Mouse (Mus musculus) limb, embryonic 11.5 days (tissue): ENCODE data around the gene Itprid1. TPM values are rescaled to one million over a fixed set of nuclear protein-coding genes. Genes with fewer than 3 reads are reported as not detected.

Source experiments
- ATAC-seq: fragments of 200-750 bp; cut with Nextera tagmentation; 2 replicates; pipeline ENCODE4 v1.8.0; 2017; ENCODE audit warnings: low read depth; ENCODE audit not compliant: insufficient number of reproducible peaks, low FRiP score, low TSS enrichment
- DNase-seq: peaks from one replicate; pipeline ENCODE4 v3.0.0-alpha.2; 2015; ENCODE audit warnings: low spot score
- H3K27ac ChIP-seq: fragments of 300-500 bp; sonication (generic); replicated peaks from 2 replicates; pipeline ENCODE4 v1.5.1; 2014; ENCODE audit warnings: low read depth, mild to moderate bottlenecking, low read length
- H3K27me3 ChIP-seq: fragments of 300-500 bp; sonication (generic); 2 replicates; pipeline ENCODE4 v1.6.1; 2014; ENCODE audit warnings: mild to moderate bottlenecking, low read length, mixed read lengths; ENCODE audit not compliant: control insufficient read depth, insufficient read depth
- H3K36me3 ChIP-seq: fragments of 300-500 bp; sonication (generic); 2 replicates; pipeline ENCODE4 v1.6.1; 2014; ENCODE audit warnings: mild to moderate bottlenecking, low read length, moderate library complexity, mixed read lengths; ENCODE audit not compliant: control insufficient read depth, insufficient read depth
- H3K4me1 ChIP-seq: fragments of 300-500 bp; sonication (generic); 2 replicates; pipeline ENCODE4 v1.6.1; 2014; ENCODE audit warnings: low read length, mixed read lengths; ENCODE audit not compliant: control insufficient read depth, insufficient read depth
- H3K4me2 ChIP-seq: fragments of 300-500 bp; sonication (generic); 2 replicates; pipeline ENCODE4 v1.6.1; 2014; ENCODE audit warnings: low read depth, mild to moderate bottlenecking, moderate library complexity; ENCODE audit not compliant: severe bottlenecking
- H3K4me3 ChIP-seq: fragments of 300-500 bp; sonication (generic); 2 replicates; pipeline ENCODE4 v1.5.1; 2014; ENCODE audit warnings: low read depth, low read length
- H3K9ac ChIP-seq: fragments of 300-500 bp; sonication (generic); 2 replicates; pipeline ENCODE4 v1.6.1; 2014; ENCODE audit warnings: mild to moderate bottlenecking, low read length
- H3K9me3 ChIP-seq: fragments of 300-500 bp; sonication (generic); 2 replicates; pipeline ENCODE4 v1.6.1; 2016; ENCODE audit warnings: low read length; ENCODE audit not compliant: control insufficient read depth
- WGBS: fragments of 180-500 bp; shearing (Covaris S2); extraction: QIAGEN DNeasy Blood & Tissue Kit; methylation state at CpG from one replicate; pipeline ENCODE4 v1.1.7; 2014; 5-methylcytosine and 5-hydroxymethylcytosine counted together
- polyA plus RNA-seq: library from polyadenylated mRNA; unstranded; fragments of >200 nt; fragmentation: Nextera tagmentation; extraction: Ambion mirVana; gene quantifications from 2 replicates; pipeline ENCODE4 v1.2.1, GENCODE M21; 2014

Itprid1 gene
- polyA plus RNA-seq, 1 experiment from 2014 or later = not detected

GRCm38 (mm10) chr6:55805291-55806137, 31.2 kb upstream of the Itprid1 start:
- Histone ChIP-seq H3K27me3 (no peaks in the 10 kb centered on the region), H3K27ac (no peak overlapping the region), H3K36me3 (no peaks in the 10 kb centered on the region), H3K9me3 (no peaks in the 10 kb centered on the region), H3K4me2 (no peak overlapping the region), H3K4me1 (0 out of 2 replicates have a peak, but pooled peaks cover 2% of the 10 kb centered on the region), H3K9ac (no peak overlapping the region), H3K4me3 (no peak overlapping the region)
- ATAC-seq = no peak
- WGBS = 73% methylated on average over 9 of the region's 9 CpGs
- DNase-seq = no peak

DNA sequence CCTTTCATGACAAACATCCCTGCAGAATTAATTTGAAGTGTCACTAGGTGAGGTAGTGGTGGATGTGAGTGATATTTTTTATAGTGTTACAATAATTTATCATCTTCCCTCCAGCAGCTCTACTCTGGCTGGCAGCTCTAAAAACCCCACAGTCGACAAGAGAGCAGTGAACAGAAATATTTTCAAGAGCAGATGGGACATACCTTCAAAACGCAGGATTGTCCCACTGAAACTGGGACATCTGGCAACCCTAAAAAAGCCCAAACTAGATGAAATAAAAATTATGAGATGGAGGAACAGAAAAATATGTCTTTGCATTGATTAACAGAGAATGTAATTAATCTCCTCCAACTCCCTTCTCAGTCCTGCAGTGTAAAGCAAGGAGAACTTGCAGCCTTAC, 30.2 kb upstream of the Itprid1 start:
- ATAC-seq = no peak
- no peak for DNase-seq
- Histone ChIP-seq H3K4me3 (no peak overlapping the region), H3K4me1 (0 out of 2 replicates have a peak, but pooled peaks cover 2% of the 10 kb centered on the region), H3K9me3 (no peaks in the 10 kb centered on the region), H3K4me2 (no peak overlapping the region), H3K9ac (no peak overlapping the region), H3K36me3 (no peaks in the 10 kb centered on the region), H3K27ac (no peak overlapping the region), H3K27me3 (no peaks in the 10 kb centered on the region)
- 86% methylated on average over 2 of the region's 2 CpGs for WGBS

DNA sequence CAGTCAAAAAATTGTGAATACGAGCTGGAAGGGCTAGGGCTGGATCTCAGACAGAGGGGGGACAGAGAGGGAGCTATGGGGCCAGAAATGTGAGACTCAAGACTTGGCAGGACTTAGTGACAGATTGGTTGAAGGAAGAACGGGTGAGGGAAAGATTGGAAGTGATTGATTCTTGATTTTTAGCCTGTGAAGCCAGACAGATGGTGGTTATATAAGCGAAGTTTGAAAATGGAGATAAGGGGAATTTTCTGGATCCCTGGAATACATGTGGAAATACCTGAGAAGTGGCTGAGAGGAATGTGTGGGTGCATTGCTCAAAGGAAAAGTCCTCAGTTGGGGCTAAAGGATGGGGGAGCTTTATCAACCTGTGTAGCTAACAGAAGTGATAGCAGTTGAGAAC, 28.0 kb upstream of the Itprid1 start:
- Histone ChIP-seq H3K4me1 (0 out of 2 replicates have a peak, but pooled peaks cover 2% of the 10 kb centered on the region), H3K4me3 (no peak overlapping the region), H3K9ac (no peak overlapping the region), H3K27me3 (no peaks in the 10 kb centered on the region), H3K4me2 (no peak overlapping the region), H3K36me3 (no peaks in the 10 kb centered on the region), H3K9me3 (no peaks in the 10 kb centered on the region), H3K27ac (no peak overlapping the region)
- WGBS = 74% methylated on average over 3 of the region's 3 CpGs
- ATAC-seq (no peak), DNase-seq (no peak)

GRCm38 (mm10) chr6:55811153-55811552, 25.5 kb upstream of the Itprid1 start:
- ATAC-seq (no peak), DNase-seq (no peak)
- 92% methylated on average over 8 of the region's 8 CpGs for WGBS
- H3K4me3 ChIP-seq = no peak overlapping the region
- H3K9ac ChIP-seq = no peak overlapping the region
- no peaks in the 10 kb centered on the region for H3K27me3 ChIP-seq
- no peak overlapping the region for H3K4me2 ChIP-seq
- H3K4me1 ChIP-seq = no peaks in the 10 kb centered on the region
- no peak overlapping the region for H3K27ac ChIP-seq
- H3K9me3 ChIP-seq = no peaks in the 10 kb centered on the region
- H3K36me3 ChIP-seq = no peaks in the 10 kb centered on the region

DNA sequence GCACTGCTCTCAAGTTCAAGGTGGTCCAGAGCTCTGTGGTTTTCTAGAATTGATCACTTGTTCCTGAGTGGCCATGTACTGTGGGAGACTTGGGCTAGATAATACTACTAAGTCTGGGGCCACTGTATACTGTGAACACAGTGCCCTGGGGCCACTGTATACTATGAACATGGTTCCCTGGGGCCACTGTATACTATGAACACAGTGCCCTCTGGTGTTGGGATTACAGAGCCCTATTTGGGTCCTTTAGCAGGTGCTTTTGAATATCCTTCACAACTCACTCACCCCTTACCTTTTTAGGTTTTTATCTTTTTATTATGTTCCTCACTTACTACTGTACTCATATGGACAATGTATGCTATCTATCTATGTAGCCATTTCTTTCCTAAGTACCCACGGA, 24.3 kb upstream of the Itprid1 start:
- Histone ChIP-seq H3K27me3 (no peaks in the 10 kb centered on the region), H3K4me2 (no peak overlapping the region), H3K27ac (no peak overlapping the region), H3K4me3 (no peak overlapping the region), H3K4me1 (no peaks in the 10 kb centered on the region), H3K9ac (no peak overlapping the region), H3K9me3 (no peaks in the 10 kb centered on the region), H3K36me3 (no peaks in the 10 kb centered on the region)
- WGBS = 64% methylated on average over 1 of the region's 1 CpGs
- ATAC-seq = no peak
- no peak for DNase-seq

- H3K9ac ChIP-seq = no peak overlapping the region
- no peak overlapping the region for H3K27ac ChIP-seq
- no peak for ATAC-seq
- no peak for DNase-seq
- H3K4me1 ChIP-seq = no peaks in the 10 kb centered on the region
- no peak overlapping the region for H3K4me2 ChIP-seq
- H3K27me3 ChIP-seq = no peaks in the 10 kb centered on the region
- H3K4me3 ChIP-seq = no peak overlapping the region
- H3K9me3 ChIP-seq = no peaks in the 10 kb centered on the region
- 75% methylated on average over 12 of the region's 12 CpGs for WGBS
- H3K36me3 ChIP-seq = no peaks in the 10 kb centered on the region
Observed at GRCm38 (mm10) chr6:55814184-55814926, 22.3 kb upstream of the Itprid1 start.

- Histone ChIP-seq H3K9me3 (no peaks in the 10 kb centered on the region), H3K27me3 (no peaks in the 10 kb centered on the region), H3K4me1 (no peaks in the 10 kb centered on the region), H3K4me2 (no peak overlapping the region), H3K4me3 (no peak overlapping the region), H3K9ac (no peak overlapping the region), H3K36me3 (no peaks in the 10 kb centered on the region), H3K27ac (no peak overlapping the region)
- DNase-seq = no peak
- WGBS = 89% methylated on average over 5 of the region's 5 CpGs
- ATAC-seq = no peak
Observed at GRCm38 (mm10) chr6:55816911-55817310, 19.8 kb upstream of the Itprid1 start.

GRCm38 (mm10) chr6:55829722-55830121, 7.0 kb upstream of the Itprid1 start:
- Histone ChIP-seq H3K4me2 (no peak overlapping the region), H3K9me3 (no peaks in the 10 kb centered on the region), H3K27me3 (no peaks in the 10 kb centered on the region), H3K4me3 (no peak overlapping the region), H3K9ac (no peak overlapping the region), H3K27ac (no peak overlapping the region), H3K4me1 (no peaks in the 10 kb centered on the region), H3K36me3 (no peaks in the 10 kb centered on the region)
- no peak for DNase-seq
- WGBS = 78% methylated on average over 6 of the region's 6 CpGs
- no peak for ATAC-seq
